Mouse (Mus musculus): Measurements from ENCODE around the gene Pfdn4. TPM values are rescaled to one million over a fixed set of nuclear protein-coding genes. Genes with fewer than 3 reads are reported as not detected.

Pfdn4 gene
- polyA plus RNA-seq, 1 experiment from 2014 or later, result 43.5 TPM

- H3K36me3 ChIP-seq (ENCODE audit: control insufficient read depth, insufficient read depth), result peaks cover 5% of the 10 kb centered on the region; the same call in 1 of the 2 replicates
- H3K4me1 ChIP-seq (ENCODE audit: control insufficient read depth, insufficient read depth, low read length), result peaks cover 22% of the 10 kb centered on the region
- H3K4me3 ChIP-seq (ENCODE audit: low read length), result peak overlapping the region; percentile 94
- H3K9ac ChIP-seq (ENCODE audit: low read length), result peak overlapping the region; percentile 95
- peak overlapping the region; percentile 87 for H3K4me2 ChIP-seq (ENCODE audit: low read depth, low read length)
- H3K9me3 ChIP-seq (replicated peaks; ENCODE audit: control insufficient read depth, low read length), result no peaks in the 10 kb centered on the region
- ATAC-seq (replicated peaks; ENCODE audit: extremely low read depth, insufficient read depth, low FRiP score), result peak; percentile 69
- peaks cover 14% of the 10 kb centered on the region for H3K27me3 ChIP-seq (ENCODE audit: control insufficient read depth, insufficient read depth, low read length)
- WGBS, result under 1% methylated on average over 55 of the region's 69 CpGs
- peak overlapping the region; percentile 85 for H3K27ac ChIP-seq (ENCODE audit: low read length)
Observed at GRCm38 (mm10) chr2:170511073-170511891, 15.1 kb downstream of the Pfdn4 start.

DNA sequence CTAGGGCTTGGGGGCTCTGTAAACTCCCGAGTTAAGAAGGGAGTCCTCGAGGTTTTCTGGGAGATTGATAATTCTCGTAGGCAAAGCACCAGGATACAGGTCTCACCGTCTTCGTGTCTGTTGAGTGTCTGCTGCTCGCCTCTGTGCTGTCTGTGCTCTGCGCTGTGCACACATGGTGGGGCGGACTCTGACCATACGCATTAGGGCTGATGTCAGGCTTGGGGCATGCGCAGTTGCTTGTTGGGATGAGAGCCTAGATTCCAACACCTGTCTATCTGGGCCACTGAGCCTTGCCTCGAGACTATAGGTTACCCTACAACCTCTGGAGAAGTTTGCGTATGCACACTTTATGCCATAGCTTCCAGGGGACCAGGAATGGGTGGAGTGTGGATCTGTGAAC, 17.5 kb downstream of the Pfdn4 start:
- ATAC-seq (replicated peaks; ENCODE audit: extremely low read depth, insufficient read depth, low FRiP score), result no peak
- no peak overlapping the region for H3K27ac ChIP-seq (ENCODE audit: low read length)
- H3K4me1 ChIP-seq (ENCODE audit: control insufficient read depth, insufficient read depth, low read length), result peaks cover 20% of the 10 kb centered on the region
- no peaks in the 10 kb centered on the region for H3K9me3 ChIP-seq (replicated peaks; ENCODE audit: control insufficient read depth, low read length)
- H3K4me2 ChIP-seq (ENCODE audit: low read depth, low read length), result no peak overlapping the region
- H3K9ac ChIP-seq (ENCODE audit: low read length), result no peak overlapping the region
- H3K36me3 ChIP-seq (ENCODE audit: control insufficient read depth, insufficient read depth), result peaks cover 25% of the 10 kb centered on the region
- H3K4me3 ChIP-seq (ENCODE audit: low read length), result no peak overlapping the region
- WGBS, result 86% methylated on average over 12 of the region's 12 CpGs
- peaks cover 3% of the 10 kb centered on the region; the same call in 1 of the 2 replicates for H3K27me3 ChIP-seq (ENCODE audit: control insufficient read depth, insufficient read depth, low read length)

DNA sequence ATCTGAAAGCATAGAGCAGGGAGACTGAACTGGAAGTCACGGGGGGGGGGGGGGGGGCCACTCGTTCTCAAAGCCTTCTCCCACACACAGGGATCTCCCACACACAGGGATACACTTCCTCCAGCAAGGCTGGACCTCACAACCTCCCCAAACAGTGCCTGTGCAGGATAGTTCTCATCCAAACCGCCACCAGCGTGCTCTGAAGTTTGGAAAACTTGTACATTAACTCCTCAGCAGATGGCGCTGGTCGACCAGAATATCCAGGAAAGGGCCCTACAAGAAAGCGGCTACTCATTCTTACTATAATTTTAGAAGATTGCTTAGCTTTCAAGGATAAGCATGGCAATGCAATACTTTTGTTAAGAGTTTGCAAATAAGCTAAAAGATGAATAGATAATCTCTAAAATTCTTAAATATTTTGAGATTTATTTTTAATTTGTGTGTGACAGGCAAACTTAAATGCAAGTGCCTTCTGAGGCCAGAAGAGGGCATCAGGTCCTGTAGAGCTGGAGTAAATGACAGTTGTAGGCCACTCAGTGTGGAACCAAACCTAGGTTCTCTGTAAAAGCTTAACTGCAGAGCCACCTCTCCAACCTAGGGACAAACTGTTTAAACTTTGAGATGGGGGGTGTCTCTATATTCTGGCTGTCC, 24.2 kb downstream of the Pfdn4 start:
- H3K9me3 ChIP-seq (replicated peaks; ENCODE audit: control insufficient read depth, low read length), result no peaks in the 10 kb centered on the region
- no peak overlapping the region for H3K4me2 ChIP-seq (ENCODE audit: low read depth, low read length)
- no peaks in the 10 kb centered on the region for H3K4me1 ChIP-seq (ENCODE audit: control insufficient read depth, insufficient read depth, low read length)
- no peak overlapping the region for H3K27ac ChIP-seq (ENCODE audit: low read length)
- ATAC-seq (replicated peaks; ENCODE audit: extremely low read depth, insufficient read depth, low FRiP score), result 0 out of 2 replicates have a peak, but pooled peaks have one; percentile 51
- WGBS, result 12% methylated on average over 7 of the region's 7 CpGs
- H3K36me3 ChIP-seq (ENCODE audit: control insufficient read depth, insufficient read depth), result peaks cover 33% of the 10 kb centered on the region
- H3K27me3 ChIP-seq (ENCODE audit: control insufficient read depth, insufficient read depth, low read length), result no peaks in the 10 kb centered on the region
- no peak overlapping the region for H3K9ac ChIP-seq (ENCODE audit: low read length)
- no peak overlapping the region for H3K4me3 ChIP-seq (ENCODE audit: low read length)

DNA sequence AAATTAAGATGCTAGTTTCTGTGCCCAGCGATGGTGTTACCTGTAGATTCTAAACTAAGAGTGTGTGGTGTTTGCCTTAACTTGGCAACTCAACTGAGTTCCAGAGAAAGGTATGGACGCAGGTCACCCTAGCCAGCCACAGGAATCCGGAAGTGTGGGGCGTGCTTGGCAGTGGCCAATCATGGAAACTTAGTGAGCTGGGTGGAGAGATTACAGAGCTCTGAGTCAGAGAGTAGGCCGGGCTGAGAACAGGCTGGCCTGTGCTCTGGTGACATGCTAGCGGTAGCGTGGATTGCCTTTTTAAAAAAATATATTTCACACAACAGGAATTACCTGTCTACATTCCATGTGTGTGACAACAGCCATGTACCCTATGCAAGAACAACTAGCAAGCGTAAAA, 30.3 kb downstream of the Pfdn4 start:
- 54% methylated on average over 8 of the region's 8 CpGs for WGBS
- H3K4me1 ChIP-seq (ENCODE audit: control insufficient read depth, insufficient read depth, low read length), result no peaks in the 10 kb centered on the region
- ATAC-seq (replicated peaks; ENCODE audit: extremely low read depth, insufficient read depth, low FRiP score), result peak; percentile 70; the same call in 1 of the 2 replicates
- no peak overlapping the region for H3K9ac ChIP-seq (ENCODE audit: low read length)
- H3K27ac ChIP-seq (ENCODE audit: low read length), result no peak overlapping the region
- no peak overlapping the region for H3K4me2 ChIP-seq (ENCODE audit: low read depth, low read length)
- H3K36me3 ChIP-seq (ENCODE audit: control insufficient read depth, insufficient read depth), result no peaks in the 10 kb centered on the region
- H3K9me3 ChIP-seq (replicated peaks; ENCODE audit: control insufficient read depth, low read length), result no peaks in the 10 kb centered on the region; the same call in 1 of the 2 replicates
- no peaks in the 10 kb centered on the region for H3K27me3 ChIP-seq (ENCODE audit: control insufficient read depth, insufficient read depth, low read length)
- H3K4me3 ChIP-seq (ENCODE audit: low read length), result no peak overlapping the region

GRCm38 (mm10) chr2:170528061-170528460, 31.8 kb downstream of the Pfdn4 start:
- Histone ChIP-seq H3K4me2 (ENCODE audit: low read depth, low read length) (no peak overlapping the region), H3K4me1 (ENCODE audit: control insufficient read depth, insufficient read depth, low read length) (no peaks in the 10 kb centered on the region), H3K9ac (ENCODE audit: low read length) (no peak overlapping the region), H3K9me3 (replicated peaks; ENCODE audit: control insufficient read depth, low read length) (no peaks in the 10 kb centered on the region; the same call in 1 of the 2 replicates), H3K36me3 (ENCODE audit: control insufficient read depth, insufficient read depth) (no peaks in the 10 kb centered on the region), H3K27ac (ENCODE audit: low read length) (no peak overlapping the region), H3K27me3 (ENCODE audit: control insufficient read depth, insufficient read depth, low read length) (no peaks in the 10 kb centered on the region), H3K4me3 (ENCODE audit: low read length) (no peak overlapping the region)
- 92% methylated on average over 16 of the region's 16 CpGs for WGBS
- ATAC-seq (replicated peaks; ENCODE audit: extremely low read depth, insufficient read depth, low FRiP score), result no peak

- Histone ChIP-seq H3K36me3 (ENCODE audit: control insufficient read depth, insufficient read depth) (no peaks in the 10 kb centered on the region), H3K4me2 (ENCODE audit: low read depth, low read length) (no peak overlapping the region), H3K27ac (ENCODE audit: low read length) (no peak overlapping the region), H3K4me3 (ENCODE audit: low read length) (no peak overlapping the region), H3K9ac (ENCODE audit: low read length) (no peak overlapping the region), H3K27me3 (ENCODE audit: control insufficient read depth, insufficient read depth, low read length) (no peaks in the 10 kb centered on the region), H3K4me1 (ENCODE audit: control insufficient read depth, insufficient read depth, low read length) (no peaks in the 10 kb centered on the region), H3K9me3 (replicated peaks; ENCODE audit: control insufficient read depth, low read length) (no peaks in the 10 kb centered on the region; the same call in 1 of the 2 replicates)
- no peak for ATAC-seq (replicated peaks; ENCODE audit: extremely low read depth, insufficient read depth, low FRiP score)
- WGBS, result 91% methylated on average over 7 of the region's 7 CpGs
Observed at GRCm38 (mm10) chr2:170529766-170530165, 33.5 kb downstream of the Pfdn4 start.

DNA sequence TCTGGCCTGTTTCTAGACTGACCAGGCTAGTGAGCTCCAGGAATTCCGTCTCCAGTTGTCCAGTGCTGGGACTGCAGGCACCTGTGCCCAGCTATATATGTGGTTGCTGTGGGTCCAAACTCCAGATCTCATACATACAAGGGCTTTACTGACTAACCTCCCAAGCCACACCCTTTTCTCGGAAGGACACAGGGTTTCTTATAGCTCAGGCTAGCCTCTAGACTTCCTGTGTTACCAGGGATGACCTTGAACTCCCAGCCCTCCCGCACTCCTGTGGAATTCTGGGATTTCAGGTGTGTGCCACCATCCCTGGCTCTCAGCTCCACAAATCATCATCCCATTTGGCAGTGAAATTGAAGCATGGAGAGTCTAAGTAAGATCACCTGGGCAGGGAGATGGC, 34.0 kb downstream of the Pfdn4 start:
- H3K36me3 ChIP-seq (ENCODE audit: control insufficient read depth, insufficient read depth), result no peaks in the 10 kb centered on the region
- no peak for ATAC-seq (replicated peaks; ENCODE audit: extremely low read depth, insufficient read depth, low FRiP score)
- no peak overlapping the region for H3K9ac ChIP-seq (ENCODE audit: low read length)
- H3K4me1 ChIP-seq (ENCODE audit: control insufficient read depth, insufficient read depth, low read length), result no peaks in the 10 kb centered on the region
- no peaks in the 10 kb centered on the region for H3K27me3 ChIP-seq (ENCODE audit: control insufficient read depth, insufficient read depth, low read length)
- no peaks in the 10 kb centered on the region; the same call in 1 of the 2 replicates for H3K9me3 ChIP-seq (replicated peaks; ENCODE audit: control insufficient read depth, low read length)
- H3K4me2 ChIP-seq (ENCODE audit: low read depth, low read length), result no peak overlapping the region
- H3K4me3 ChIP-seq (ENCODE audit: low read length), result no peak overlapping the region
- 89% methylated on average over 3 of the region's 3 CpGs for WGBS
- no peak overlapping the region for H3K27ac ChIP-seq (ENCODE audit: low read length)

- no peak overlapping the region for H3K9ac ChIP-seq (ENCODE audit: low read length)
- no peaks in the 10 kb centered on the region for H3K4me1 ChIP-seq (ENCODE audit: control insufficient read depth, insufficient read depth, low read length)
- no peak overlapping the region for H3K27ac ChIP-seq (ENCODE audit: low read length)
- no peaks in the 10 kb centered on the region for H3K36me3 ChIP-seq (ENCODE audit: control insufficient read depth, insufficient read depth)
- ATAC-seq (replicated peaks; ENCODE audit: extremely low read depth, insufficient read depth, low FRiP score), result no peak
- no peaks in the 10 kb centered on the region for H3K9me3 ChIP-seq (replicated peaks; ENCODE audit: control insufficient read depth, low read length)
- no peak overlapping the region for H3K4me2 ChIP-seq (ENCODE audit: low read depth, low read length)
- WGBS, result 48% methylated on average over 10 of the region's 12 CpGs
- H3K4me3 ChIP-seq (ENCODE audit: low read length), result no peak overlapping the region
- H3K27me3 ChIP-seq (ENCODE audit: control insufficient read depth, insufficient read depth, low read length), result no peaks in the 10 kb centered on the region
Observed at GRCm38 (mm10) chr2:170534116-170534802, 38.0 kb downstream of the Pfdn4 start.

DNA sequence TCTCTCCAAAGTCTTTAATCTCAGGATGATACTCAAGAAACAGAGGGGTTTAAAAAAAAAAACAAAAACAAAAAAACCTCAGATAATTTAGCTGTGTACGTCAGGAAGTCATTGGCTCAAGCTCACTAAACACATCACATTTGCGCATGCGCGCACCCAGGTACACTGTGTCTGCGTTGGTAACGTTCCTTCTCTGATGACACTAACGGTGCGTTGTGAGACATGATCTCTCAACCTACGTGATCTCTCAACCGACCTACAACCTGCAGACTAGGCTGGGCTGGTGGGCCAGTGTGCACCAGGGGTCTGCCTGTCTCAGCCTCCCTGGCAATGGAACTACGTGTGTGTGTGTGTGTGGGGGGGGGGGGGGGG, 38.6 kb downstream of the Pfdn4 start:
- Histone ChIP-seq H3K4me1 (ENCODE audit: control insufficient read depth, insufficient read depth, low read length) (no peaks in the 10 kb centered on the region), H3K27ac (ENCODE audit: low read length) (no peak overlapping the region), H3K36me3 (ENCODE audit: control insufficient read depth, insufficient read depth) (no peaks in the 10 kb centered on the region), H3K4me3 (ENCODE audit: low read length) (no peak overlapping the region), H3K9ac (ENCODE audit: low read length) (no peak overlapping the region), H3K27me3 (ENCODE audit: control insufficient read depth, insufficient read depth, low read length) (no peaks in the 10 kb centered on the region), H3K4me2 (ENCODE audit: low read depth, low read length) (no peak overlapping the region), H3K9me3 (replicated peaks; ENCODE audit: control insufficient read depth, low read length) (no peaks in the 10 kb centered on the region)
- 91% methylated on average over 11 of the region's 11 CpGs for WGBS
- no peak for ATAC-seq (replicated peaks; ENCODE audit: extremely low read depth, insufficient read depth, low FRiP score)

Data from heart, embryonic 16.5 days (tissue).